Mouse (Mus musculus) heart, postnatal 0 days (tissue): Measurements from ENCODE around the gene Utp11. TPM values are rescaled to one million over a fixed set of nuclear protein-coding genes. Genes with fewer than 3 reads are reported as not detected.

ENCODE experiments used
- ATAC-seq: fragments of 200-750 bp; cut with Nextera tagmentation; 2 replicates; pipeline ENCODE4 v1.8.0; 2017; ENCODE audit warnings: low read depth, moderate number of reproducible peaks, moderate library complexity; ENCODE audit not compliant: insufficient read depth
- DNase-seq: peaks from one replicate; pipeline ENCODE4 v3.0.0-alpha.2; 2016; ENCODE audit warnings: low spot score
- H3K27ac ChIP-seq: fragments of 300-500 bp; sonication (generic); 2 replicates; pipeline ENCODE4 v1.5.1; 2014; ENCODE audit warnings: low read depth, mild to moderate bottlenecking
- H3K27me3 ChIP-seq: fragments of 300-500 bp; sonication (generic); 2 replicates; pipeline ENCODE4 v1.6.1; 2014; ENCODE audit warnings: low read length, mixed read lengths; ENCODE audit not compliant: control insufficient read depth, insufficient read depth
- H3K36me3 ChIP-seq: fragments of 300-500 bp; sonication (generic); replicated peaks from 2 replicates; pipeline ENCODE4 v1.6.1; 2014; ENCODE audit warnings: low read length, mixed read lengths; ENCODE audit not compliant: control insufficient read depth, insufficient read depth
- H3K4me1 ChIP-seq: fragments of 300-500 bp; sonication (generic); 2 replicates; pipeline ENCODE4 v1.6.1; 2014; ENCODE audit warnings: antibody characterized with exemption; ENCODE audit not compliant: control insufficient read depth, insufficient read depth
- H3K4me2 ChIP-seq: fragments of 300-500 bp; sonication (generic); 2 replicates; pipeline ENCODE4 v1.6.1; 2014; ENCODE audit warnings: low read depth, mild to moderate bottlenecking, low read length, moderate library complexity
- H3K4me3 ChIP-seq: fragments of 300-500 bp; sonication (generic); 2 replicates; pipeline ENCODE4 v1.5.1; 2014; ENCODE audit warnings: low read depth, low read length
- H3K9ac ChIP-seq: fragments of 300-500 bp; sonication (generic); replicated peaks from 2 replicates; pipeline ENCODE4 v1.6.1; 2014; ENCODE audit warnings: low read depth, low read length, mixed read lengths
- H3K9me3 ChIP-seq: fragments of 300-500 bp; sonication (generic); replicated peaks from 2 replicates; pipeline ENCODE4 v1.6.1; 2016; ENCODE audit warnings: low read length; ENCODE audit not compliant: control insufficient read depth
- CTCF ChIP-seq: IDR thresholded peaks from 2 replicates; pipeline ENCODE4 v1.5.1; 2016; ENCODE audit warnings: antibody characterized with exemption, control low read depth, low read depth
- EP300 ChIP-seq: IDR thresholded peaks from 2 replicates; pipeline ENCODE4 v1.6.1; 2016; ENCODE audit warnings: antibody characterized with exemption, low read depth
- WGBS: fragments of 180-500 bp; shearing (Covaris S2); extraction: QIAGEN DNeasy Blood & Tissue Kit; methylation state at CpG from one replicate; pipeline ENCODE4 v1.1.7; 2014; 5-methylcytosine and 5-hydroxymethylcytosine counted together
- polyA plus RNA-seq: library from polyadenylated mRNA; unstranded; fragments of >200 nt; fragmentation: Nextera tagmentation; extraction: Ambion mirVana; gene quantifications from 2 replicates; pipeline ENCODE4 v1.2.1, GENCODE M21; 2015
- total RNA-seq: library from RNA; depleted of rRNA; stranded (reverse); fragments of >200 nt; gene quantifications from 2 replicates; pipeline ENCODE4 v1.2.3, GENCODE M21; 2014; ENCODE audit warnings: low replicate concordance

The Utp11 gene
- total and polyA plus RNA-seq, 2 experiments from 2014 or later = 5.5 to 33.4 TPM

DNA sequence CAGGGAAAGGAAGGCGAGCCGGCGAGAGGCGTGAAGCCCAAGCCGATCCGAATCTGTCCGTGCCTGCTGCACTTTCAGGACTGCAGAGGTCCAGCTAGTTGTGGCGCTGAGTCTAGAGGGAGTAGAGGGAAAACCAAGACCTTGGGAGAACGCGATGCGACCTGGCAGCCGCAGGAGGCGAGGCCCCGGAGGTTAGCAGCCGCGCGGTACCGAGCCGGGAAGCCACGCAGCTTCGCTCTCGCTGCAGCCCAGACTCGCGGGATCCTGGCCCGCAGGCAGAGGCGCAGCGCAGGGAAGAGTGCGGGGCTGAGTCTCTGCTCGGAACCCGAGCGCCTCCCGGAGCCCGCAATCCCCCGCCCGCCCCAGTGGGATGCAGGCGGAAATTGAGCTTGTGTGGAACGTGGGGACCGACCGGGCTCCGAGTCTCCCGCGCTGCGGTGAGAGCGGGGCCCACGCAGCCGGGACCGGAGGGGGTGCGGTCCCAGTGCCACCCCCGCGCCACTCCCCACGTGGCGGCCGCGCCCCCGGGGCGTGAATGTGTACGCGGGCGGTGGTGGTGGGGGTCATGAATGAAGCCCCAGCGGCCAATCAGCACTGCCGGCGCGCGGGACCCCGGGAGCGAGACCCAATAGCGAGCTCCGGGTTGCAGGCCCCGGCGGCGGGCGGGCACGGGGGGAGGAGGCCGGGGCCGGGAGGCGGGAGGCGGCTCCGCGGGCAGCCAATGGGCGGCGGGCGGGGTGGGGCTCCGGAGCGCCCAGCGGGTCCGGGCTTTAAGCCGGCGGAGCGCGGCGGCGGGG lies 36.3 kb downstream of the Utp11 start:
- H3K4me1 ChIP-seq = peaks cover 5% of the 10 kb centered on the region
- peak overlapping the region; percentile 41; the same call in 1 of the 2 replicates for H3K9ac ChIP-seq
- H3K4me2 ChIP-seq = peak overlapping the region; percentile 99
- no peak overlapping the region for H3K27ac ChIP-seq
- H3K4me3 ChIP-seq = peak overlapping the region; percentile 67
- H3K36me3 ChIP-seq = no peaks in the 10 kb centered on the region
- WGBS = 1% methylated on average over 80 of the region's 92 CpGs
- no peak for TF ChIP-seq EP300
- TF ChIP-seq CTCF = no peak
- no peaks in the 10 kb centered on the region for H3K9me3 ChIP-seq
- peaks cover 81% of the 10 kb centered on the region for H3K27me3 ChIP-seq
- peak; percentile 68 for DNase-seq
- ATAC-seq = peak; percentile 79

GRCm38 (mm10) chr4:124656518-124656853 lies 36.9 kb downstream of the Utp11 start, which contains the start of gene Pou3f1:
TSS of gene Pou3f1 (plus strand) at chr4:124656807.
- WGBS = 4% methylated on average over 15 of the region's 15 CpGs

DNA sequence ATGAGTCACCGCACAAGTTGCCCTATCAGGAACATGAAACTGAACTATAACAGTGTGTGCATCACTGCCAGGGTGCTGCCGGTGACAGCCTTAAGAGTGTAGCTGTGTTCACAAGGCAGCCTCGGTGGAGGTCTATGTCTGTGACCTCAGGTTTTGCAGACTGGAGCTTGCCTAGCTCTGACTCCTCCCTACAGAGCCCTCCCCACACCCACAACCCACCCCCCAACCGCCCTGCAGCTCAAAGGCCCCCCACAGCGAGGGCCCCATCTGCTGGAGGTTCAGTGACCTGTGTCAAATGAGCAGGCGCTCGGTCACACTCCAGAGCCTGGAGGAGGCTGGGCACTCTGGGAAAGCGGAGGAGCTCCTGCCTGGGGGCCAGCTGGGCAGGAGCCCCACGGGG lies 40.5 kb downstream of the Utp11 start:
- H3K4me2 ChIP-seq = peak overlapping the region; percentile 30
- no peak overlapping the region for H3K4me3 ChIP-seq
- peak; percentile 87 for ATAC-seq
- H3K9me3 ChIP-seq = no peaks in the 10 kb centered on the region
- 8% methylated on average over 9 of the region's 9 CpGs for WGBS
- peak overlapping the region; percentile 66 for H3K27ac ChIP-seq
- no peaks in the 10 kb centered on the region for H3K36me3 ChIP-seq
- peaks cover 5% of the 10 kb centered on the region for H3K4me1 ChIP-seq
- no peak overlapping the region for H3K9ac ChIP-seq
- peaks cover 43% of the 10 kb centered on the region for H3K27me3 ChIP-seq
- TF ChIP-seq CTCF (peak; percentile 28; the same call in 1 of the 2 replicates), EP300 (no peak)
- DNase-seq = peak; percentile 72

More at GRCm38 (mm10) chr4:124656518-124656853, 36.9 kb downstream of the Utp11 start, which contains the start of gene Pou3f1:
- ATAC-seq (no peak), DNase-seq (no peak)
- Histone ChIP-seq H3K4me3 (peak within 1 kb of the TSS; percentile 67), H3K36me3 (no peaks in the 10 kb centered on the region), H3K4me1 (peaks cover 5% of the 10 kb centered on the region), H3K4me2 (peak within 1 kb of the TSS; percentile 99), H3K9ac (peak within 1 kb of the TSS; percentile 41; the same call in 1 of the 2 replicates), H3K9me3 (no peaks in the 10 kb centered on the region), H3K27ac (no peak within 1 kb of the TSS), H3K27me3 (peaks cover 75% of the 10 kb centered on the region)
- TF ChIP-seq CTCF = no peak
- TF ChIP-seq EP300 = no peak

DNA sequence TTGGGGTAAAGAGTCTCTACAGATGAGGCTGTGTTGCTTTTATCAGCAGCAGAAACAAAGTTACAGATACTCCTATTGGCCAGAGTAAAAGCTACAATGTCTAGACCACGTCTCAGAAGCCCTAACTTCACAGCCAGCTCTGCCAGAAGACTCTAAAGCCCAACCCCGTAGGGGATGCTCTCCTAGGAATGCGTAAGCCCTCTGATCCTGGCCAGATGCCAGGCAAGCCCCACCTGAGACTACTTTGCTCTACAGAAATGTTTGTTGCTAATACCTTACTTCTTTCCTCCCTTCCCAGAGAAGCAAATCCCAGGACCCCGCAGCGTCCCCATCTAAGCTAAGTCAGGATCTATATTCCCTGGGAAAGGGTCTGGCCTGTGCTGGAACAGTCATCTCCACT lies 45.5 kb downstream of the Utp11 start:
- DNase-seq (no peak), ATAC-seq (no peak)
- H3K36me3 ChIP-seq = no peaks in the 10 kb centered on the region
- H3K9ac ChIP-seq = no peak overlapping the region
- TF ChIP-seq EP300 (no peak), CTCF (no peak)
- no peak overlapping the region for H3K4me3 ChIP-seq
- H3K27ac ChIP-seq = no peak overlapping the region
- H3K27me3 ChIP-seq = peaks cover 3% of the 10 kb centered on the region; the same call in 1 of the 2 replicates
- no peaks in the 10 kb centered on the region for H3K9me3 ChIP-seq
- WGBS = 57% methylated on average over 5 of the region's 5 CpGs
- no peak overlapping the region for H3K4me2 ChIP-seq
- H3K4me1 ChIP-seq = peaks cover 26% of the 10 kb centered on the region

- H3K4me3 ChIP-seq = peak overlapping the region; percentile 30
- H3K27ac ChIP-seq = peak overlapping the region; percentile 30; the same call in 1 of the 2 replicates
- H3K36me3 ChIP-seq = no peaks in the 10 kb centered on the region
- H3K9me3 ChIP-seq = no peaks in the 10 kb centered on the region
- 13% methylated on average over 8 of the region's 8 CpGs for WGBS
- H3K9ac ChIP-seq = 0 out of 2 replicates have a peak overlapping the region, but pooled peaks have one; percentile 26
- DNase-seq (peak; percentile 49), ATAC-seq (peak; percentile 48)
- no peak for TF ChIP-seq CTCF
- H3K4me2 ChIP-seq = peak overlapping the region; percentile 54
- peaks cover 24% of the 10 kb centered on the region for H3K4me1 ChIP-seq
- peaks cover 3% of the 10 kb centered on the region; the same call in 1 of the 2 replicates for H3K27me3 ChIP-seq
These were observed 46.8 kb downstream of the Utp11 start for GRCm38 (mm10) chr4:124646591-124646990.
